Mouse (Mus musculus): ENCODE results near the gene Ccdc43. TPM values are rescaled to one million over a fixed set of nuclear protein-coding genes. Genes with fewer than 3 reads are reported as not detected.

Gene Ccdc43
- total and polyA plus RNA-seq, 2 experiments from 2014 or later = 16.6 to 28.1 TPM

DNA sequence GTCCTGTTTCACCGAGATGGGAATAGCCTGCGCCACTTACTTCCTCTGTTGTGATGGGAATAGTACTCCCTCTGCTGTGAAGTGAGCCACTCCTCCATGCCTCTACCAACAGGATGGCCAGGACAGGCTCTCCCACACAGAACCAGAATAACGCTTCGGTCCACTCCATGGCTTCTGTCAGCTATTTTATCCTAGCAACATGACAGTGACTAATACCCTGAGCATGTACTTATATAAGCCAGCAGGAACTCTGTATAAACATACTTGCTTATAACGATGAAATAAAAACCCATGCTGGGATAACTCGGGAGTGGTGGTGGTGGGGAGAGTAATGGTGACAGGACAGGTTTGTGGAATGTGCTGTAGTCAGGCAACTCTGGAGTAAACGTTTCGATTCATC, 41.7 kb downstream of the Ccdc43 start:
- no peak for TF ChIP-seq CTCF (IDR thresholded peaks at IDR 0.05; ENCODE audit: low read depth)
- no peak for ATAC-seq
- 76% methylated on average over 8 of the region's 8 CpGs for WGBS

DNA sequence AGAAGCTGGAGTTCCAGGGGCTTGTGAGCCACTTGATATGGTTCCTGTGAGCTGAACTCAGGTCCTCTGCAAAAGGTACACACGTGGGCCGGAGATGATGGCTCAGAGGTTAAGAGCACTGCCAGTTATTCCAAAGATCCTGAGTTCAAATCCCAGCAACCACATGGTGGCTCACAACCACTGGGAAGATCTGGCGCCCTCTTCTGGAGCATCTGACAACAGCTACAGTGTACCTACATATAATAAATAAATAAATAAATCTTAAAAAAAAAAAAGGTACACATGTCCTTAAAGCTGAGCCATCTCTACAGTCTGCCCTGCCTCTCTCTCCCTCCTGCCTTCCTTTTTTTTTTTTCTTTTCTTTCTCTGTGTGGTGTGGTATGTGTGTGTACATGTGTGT, 44.7 kb downstream of the Ccdc43 start:
- no peaks in the 10 kb centered on the region for H3K36me3 ChIP-seq (ENCODE audit: insufficient read depth, low read length)
- H3K27ac ChIP-seq = no peak overlapping the region
- ATAC-seq (no peak), DNase-seq (ENCODE audit: low spot score) (peak; percentile 10)
- H3K4me2 ChIP-seq (ENCODE audit: low read depth, low read length) = no peak overlapping the region
- no peak overlapping the region for H3K9ac ChIP-seq (replicated peaks; ENCODE audit: low read length)
- no peaks in the 10 kb centered on the region for H3K9me3 ChIP-seq (ENCODE audit: low read length)
- H3K27me3 ChIP-seq (ENCODE audit: insufficient read depth, low read length) = no peaks in the 10 kb centered on the region
- no peak overlapping the region for H3K4me3 ChIP-seq (ENCODE audit: low read length)
- H3K4me1 ChIP-seq (ENCODE audit: insufficient read depth, low read length) = no peaks in the 10 kb centered on the region
- WGBS = 73% methylated on average over 3 of the region's 3 CpGs
- peak; percentile 47 for TF ChIP-seq CTCF (IDR thresholded peaks at IDR 0.05; ENCODE audit: low read depth)

More for the DNA sequence above, 41.7 kb downstream of the Ccdc43 start:
- no peak for DNase-seq (ENCODE audit: low spot score)
- Histone ChIP-seq H3K4me2 (ENCODE audit: low read depth, low read length) (no peak overlapping the region), H3K27me3 (ENCODE audit: insufficient read depth, low read length) (no peaks in the 10 kb centered on the region), H3K27ac (no peak overlapping the region), H3K36me3 (ENCODE audit: insufficient read depth, low read length) (no peaks in the 10 kb centered on the region), H3K4me1 (ENCODE audit: insufficient read depth, low read length) (no peaks in the 10 kb centered on the region), H3K9ac (replicated peaks; ENCODE audit: low read length) (no peak overlapping the region), H3K9me3 (ENCODE audit: low read length) (no peaks in the 10 kb centered on the region), H3K4me3 (ENCODE audit: low read length) (no peak overlapping the region)

DNA sequence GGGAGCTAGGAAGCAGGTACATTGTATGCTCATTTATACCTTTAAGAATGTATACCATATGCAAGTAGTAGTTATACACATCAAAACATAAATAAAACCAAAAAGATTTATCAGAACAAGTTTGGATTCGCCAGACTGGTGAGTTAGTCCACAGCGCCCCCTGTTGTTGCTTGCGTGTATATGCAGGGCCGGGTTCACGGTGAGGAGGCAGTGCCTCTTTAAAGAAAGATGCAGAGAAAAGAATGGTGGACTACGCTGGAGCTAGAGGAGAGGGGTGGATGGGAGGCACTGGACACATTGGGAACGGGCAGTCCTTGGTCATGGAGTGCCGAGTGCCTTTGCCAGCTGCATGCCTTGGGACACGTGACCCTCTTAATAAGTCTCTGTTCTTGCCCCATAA, 46.2 kb downstream of the Ccdc43 start:
- Histone ChIP-seq H3K27ac (no peak overlapping the region), H3K27me3 (ENCODE audit: insufficient read depth, low read length) (no peaks in the 10 kb centered on the region), H3K9me3 (ENCODE audit: low read length) (no peaks in the 10 kb centered on the region), H3K4me3 (ENCODE audit: low read length) (no peak overlapping the region), H3K4me1 (ENCODE audit: insufficient read depth, low read length) (no peaks in the 10 kb centered on the region), H3K36me3 (ENCODE audit: insufficient read depth, low read length) (no peaks in the 10 kb centered on the region), H3K9ac (replicated peaks; ENCODE audit: low read length) (no peak overlapping the region), H3K4me2 (ENCODE audit: low read depth, low read length) (no peak overlapping the region)
- TF ChIP-seq CTCF (IDR thresholded peaks at IDR 0.05; ENCODE audit: low read depth) = peak; percentile 94
- 8% methylated on average over 9 of the region's 9 CpGs for WGBS
- 0 out of 2 replicates have a peak, but pooled peaks have one; percentile 18 for ATAC-seq
- peak; percentile 79 for DNase-seq (ENCODE audit: low spot score)

DNA sequence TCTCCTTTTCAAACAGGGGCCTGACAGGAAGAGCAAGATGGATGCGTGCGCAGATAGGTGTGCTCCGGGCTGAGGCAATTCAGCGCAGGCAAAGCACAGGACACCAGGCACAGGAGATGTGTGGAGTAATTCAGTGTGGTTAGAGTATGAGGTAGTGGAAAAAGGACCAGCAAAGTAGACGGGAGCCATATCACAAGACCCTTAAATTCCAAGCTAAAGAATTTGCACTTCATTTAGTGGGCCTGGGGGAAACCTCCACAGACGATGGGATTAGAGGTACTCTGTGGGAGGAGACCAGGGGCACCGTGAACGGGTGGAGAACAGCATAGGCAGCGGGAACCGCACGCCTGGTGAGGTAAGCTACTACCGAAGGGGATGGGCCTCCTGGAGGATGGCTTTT, 49.7 kb downstream of the Ccdc43 start:
- 69% methylated on average over 12 of the region's 12 CpGs for WGBS
- Histone ChIP-seq H3K9me3 (ENCODE audit: low read length) (no peaks in the 10 kb centered on the region), H3K36me3 (ENCODE audit: insufficient read depth, low read length) (no peaks in the 10 kb centered on the region), H3K27me3 (ENCODE audit: insufficient read depth, low read length) (no peaks in the 10 kb centered on the region), H3K9ac (replicated peaks; ENCODE audit: low read length) (no peak overlapping the region), H3K4me2 (ENCODE audit: low read depth, low read length) (no peak overlapping the region), H3K4me3 (ENCODE audit: low read length) (no peak overlapping the region), H3K27ac (no peak overlapping the region), H3K4me1 (ENCODE audit: insufficient read depth, low read length) (no peaks in the 10 kb centered on the region)
- no peak for ATAC-seq
- no peak for DNase-seq (ENCODE audit: low spot score)
- TF ChIP-seq CTCF (IDR thresholded peaks at IDR 0.05; ENCODE audit: low read depth) = no peak

DNA sequence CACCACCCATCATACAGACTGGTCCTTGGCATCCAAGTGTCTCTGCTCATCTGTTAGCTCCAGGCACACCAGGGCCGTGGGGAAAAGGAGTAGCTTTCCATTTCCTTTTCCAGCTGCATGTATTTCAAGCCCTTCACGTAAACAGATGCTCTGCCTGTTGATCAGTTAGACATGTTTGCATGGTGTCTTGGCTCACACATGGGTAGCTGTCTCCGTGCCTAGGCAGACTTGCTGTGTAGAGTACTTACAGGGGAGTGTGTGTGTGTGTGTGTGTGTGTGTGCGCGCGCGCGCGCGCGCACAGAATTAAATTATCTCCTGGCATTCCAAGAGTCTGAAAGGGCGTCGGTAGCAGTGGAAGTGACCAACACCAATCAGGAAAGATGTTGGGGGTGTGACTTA, 51.4 kb downstream of the Ccdc43 start:
- no peak for ATAC-seq
- Histone ChIP-seq H3K27me3 (ENCODE audit: insufficient read depth, low read length) (no peaks in the 10 kb centered on the region), H3K27ac (no peak overlapping the region), H3K9me3 (ENCODE audit: low read length) (no peaks in the 10 kb centered on the region), H3K36me3 (ENCODE audit: insufficient read depth, low read length) (no peaks in the 10 kb centered on the region), H3K4me1 (ENCODE audit: insufficient read depth, low read length) (no peaks in the 10 kb centered on the region), H3K4me2 (ENCODE audit: low read depth, low read length) (no peak overlapping the region), H3K4me3 (ENCODE audit: low read length) (no peak overlapping the region), H3K9ac (replicated peaks; ENCODE audit: low read length) (no peak overlapping the region)
- DNase-seq (ENCODE audit: low spot score) = no peak
- WGBS = 85% methylated on average over 13 of the region's 13 CpGs
- TF ChIP-seq CTCF (IDR thresholded peaks at IDR 0.05; ENCODE audit: low read depth) = no peak

DNA sequence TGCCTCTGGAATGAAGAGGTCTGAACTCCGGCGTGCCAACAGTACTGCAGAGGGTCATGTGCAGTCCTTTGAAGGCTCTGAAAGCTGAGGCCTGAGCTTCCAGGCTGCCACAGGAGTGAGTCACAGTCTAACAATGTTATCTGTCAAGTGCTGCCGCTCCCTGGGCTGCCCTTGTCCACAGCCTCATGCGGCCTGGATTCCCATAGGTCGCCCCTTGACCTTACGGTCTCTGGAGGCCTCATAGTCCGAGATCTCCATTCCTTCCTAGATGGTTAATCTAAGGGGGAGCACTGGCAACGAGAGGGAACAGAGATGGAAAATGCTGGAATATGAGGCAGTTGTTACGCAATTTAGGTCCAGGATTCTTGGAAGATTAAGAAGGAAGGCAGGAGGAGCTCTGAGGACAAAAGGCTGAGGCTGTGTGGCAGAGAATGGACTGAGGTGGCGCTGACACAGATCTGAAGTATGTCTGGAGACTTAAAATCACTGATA, 53.6 kb downstream of the Ccdc43 start:
- Histone ChIP-seq H3K9me3 (ENCODE audit: low read length) (no peaks in the 10 kb centered on the region), H3K4me1 (ENCODE audit: insufficient read depth, low read length) (no peaks in the 10 kb centered on the region), H3K9ac (replicated peaks; ENCODE audit: low read length) (no peak overlapping the region), H3K4me2 (ENCODE audit: low read depth, low read length) (no peak overlapping the region), H3K27ac (no peak overlapping the region), H3K36me3 (ENCODE audit: insufficient read depth, low read length) (no peaks in the 10 kb centered on the region), H3K27me3 (ENCODE audit: insufficient read depth, low read length) (no peaks in the 10 kb centered on the region), H3K4me3 (ENCODE audit: low read length) (no peak overlapping the region)
- ATAC-seq = no peak
- 53% methylated on average over 10 of the region's 10 CpGs for WGBS
- DNase-seq (ENCODE audit: low spot score) = no peak
- TF ChIP-seq CTCF (IDR thresholded peaks at IDR 0.05; ENCODE audit: low read depth) = 0 out of 2 replicates have a peak, but pooled peaks have one; percentile 6

DNA sequence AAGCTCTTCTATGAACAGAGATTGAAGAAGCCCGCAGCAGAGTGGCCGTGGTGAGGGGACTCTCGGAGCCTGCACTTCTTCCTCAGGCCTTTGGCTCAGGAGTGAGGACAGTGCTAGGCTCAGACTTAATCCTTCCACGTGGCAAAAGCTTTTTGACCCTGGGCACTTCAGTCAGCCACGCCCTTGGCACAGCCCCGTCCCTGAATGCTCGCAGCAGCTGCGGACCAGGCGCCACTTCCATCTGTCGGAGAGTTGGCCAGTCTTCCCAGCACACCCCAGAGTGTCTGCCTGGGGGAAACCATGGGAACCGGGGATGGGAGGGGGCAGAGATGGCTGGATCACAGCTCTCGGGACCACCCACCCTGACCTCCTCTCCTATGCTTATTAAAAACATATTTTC, 60.7 kb downstream of the Ccdc43 start:
- ATAC-seq (peak; percentile 84), DNase-seq (ENCODE audit: low spot score) (peak; percentile 76)
- Histone ChIP-seq H3K4me3 (ENCODE audit: low read length) (no peak overlapping the region), H3K4me1 (ENCODE audit: insufficient read depth, low read length) (0 out of 2 replicates have a peak, but pooled peaks cover 2% of the 10 kb centered on the region), H3K9me3 (ENCODE audit: low read length) (no peaks in the 10 kb centered on the region), H3K9ac (replicated peaks; ENCODE audit: low read length) (no peak overlapping the region), H3K27me3 (ENCODE audit: insufficient read depth, low read length) (no peaks in the 10 kb centered on the region), H3K27ac (no peak overlapping the region), H3K36me3 (ENCODE audit: insufficient read depth, low read length) (no peaks in the 10 kb centered on the region), H3K4me2 (ENCODE audit: low read depth, low read length) (no peak overlapping the region)
- TF ChIP-seq CTCF (IDR thresholded peaks at IDR 0.05; ENCODE audit: low read depth) = no peak
- 22% methylated on average over 12 of the region's 12 CpGs for WGBS

Small RNA genes lying within 50 kb of the gene (microRNA-seq; reads per million reads assigned to microRNA genes)
- gene Gm22920 = 0 reads per million in 2 experiments

Other genes starting within 250 kb of the Ccdc43 start
- gene Itga2b, start 227.7 kb downstream of the Ccdc43 start, total RNA-seq (2014; rRNA removed) = 3.5 and 5.6 TPM in 2 replicates
- gene Itga2b, start 227.7 kb downstream of the Ccdc43 start, polyA plus RNA-seq (2015; fragmentation: Nextera tagmentation; extraction: Ambion mirVana) = 13.7 and 14.2 TPM in 2 replicates
- 21.0 and 21.3 TPM in 2 replicates for gene Gpatch8, start 141.4 kb downstream of the Ccdc43 start, total RNA-seq (2014; rRNA removed)
- gene Gpatch8, start 141.4 kb downstream of the Ccdc43 start, polyA plus RNA-seq (2015; fragmentation: Nextera tagmentation; extraction: Ambion mirVana) = 48.9 and 50.6 TPM in 2 replicates
- 2.0 TPM in 1 of 2 replicates, not detected in the other for gene Gm11627, start 118.3 kb downstream of the Ccdc43 start, total RNA-seq (2014; rRNA removed)
- 5.2 TPM in 2 replicates for gene Gm11627, start 118.3 kb downstream of the Ccdc43 start, polyA plus RNA-seq (2015; fragmentation: Nextera tagmentation; extraction: Ambion mirVana)
- gene Fzd2, start 93.4 kb downstream of the Ccdc43 start, total RNA-seq (2014; rRNA removed) = 31.7 and 34.5 TPM in 2 replicates
- gene Fzd2, start 93.4 kb downstream of the Ccdc43 start, polyA plus RNA-seq (2015; fragmentation: Nextera tagmentation; extraction: Ambion mirVana) = 6.0 and 6.5 TPM in 2 replicates
- 0.65 TPM in 1 of 2 replicates, not detected in the other for gene Meioc, start 34.1 kb downstream of the Ccdc43 start, total RNA-seq (2014; rRNA removed)
- gene Meioc, start 34.1 kb downstream of the Ccdc43 start, polyA plus RNA-seq (2015; fragmentation: Nextera tagmentation; extraction: Ambion mirVana) = 0.24 and 0.32 TPM in 2 replicates
- 33.1 and 34.5 TPM in 2 replicates for gene Adam11, start 63.7 kb upstream of the Ccdc43 start, total RNA-seq (2014; rRNA removed)
- gene Adam11, start 63.7 kb upstream of the Ccdc43 start, polyA plus RNA-seq (2015; fragmentation: Nextera tagmentation; extraction: Ambion mirVana) = 17.2 and 17.8 TPM in 2 replicates
- 13.2 and 18.0 TPM in 2 replicates for gene Gjc1, start 121.9 kb upstream of the Ccdc43 start, total RNA-seq (2014; rRNA removed)
- 21.3 and 24.1 TPM in 2 replicates for gene Gjc1, start 121.9 kb upstream of the Ccdc43 start, polyA plus RNA-seq (2015; fragmentation: Nextera tagmentation; extraction: Ambion mirVana)
- 12.4 and 15.8 TPM in 2 replicates for gene Higd1b, start 138.1 kb upstream of the Ccdc43 start, total RNA-seq (2014; rRNA removed)
- gene Higd1b, start 138.1 kb upstream of the Ccdc43 start, polyA plus RNA-seq (2015; fragmentation: Nextera tagmentation; extraction: Ambion mirVana) = 14.5 and 15.0 TPM in 2 replicates
- 63.8 and 70.8 TPM in 2 replicates for gene Eftud2, start 183.2 kb upstream of the Ccdc43 start, total RNA-seq (2014; rRNA removed)
- 104 and 106 TPM in 2 replicates for gene Eftud2, start 183.2 kb upstream of the Ccdc43 start, polyA plus RNA-seq (2015; fragmentation: Nextera tagmentation; extraction: Ambion mirVana)
- gene Ccdc103, start 183.4 kb upstream of the Ccdc43 start, total RNA-seq (2014; rRNA removed) = 0.25 and 0.31 TPM in 2 replicates
- 2.2 and 2.4 TPM in 2 replicates for gene Ccdc103, start 183.4 kb upstream of the Ccdc43 start, polyA plus RNA-seq (2015; fragmentation: Nextera tagmentation; extraction: Ambion mirVana)
- gene Fam187a, start 187.4 kb upstream of the Ccdc43 start, total RNA-seq (2014; rRNA removed) = not detected in 2 replicates
- not detected in 2 replicates for gene Fam187a, start 187.4 kb upstream of the Ccdc43 start, polyA plus RNA-seq (2015; fragmentation: Nextera tagmentation; extraction: Ambion mirVana)
- 79.1 and 105 TPM in 2 replicates for gene Gfap, start 203.1 kb upstream of the Ccdc43 start, total RNA-seq (2014; rRNA removed)
- 74.4 and 89.2 TPM in 2 replicates for gene Gfap, start 203.1 kb upstream of the Ccdc43 start, polyA plus RNA-seq (2015; fragmentation: Nextera tagmentation; extraction: Ambion mirVana)
- gene Kif18b, start 227.3 kb upstream of the Ccdc43 start, total RNA-seq (2014; rRNA removed) = 9.2 and 11.7 TPM in 2 replicates
- gene Kif18b, start 227.3 kb upstream of the Ccdc43 start, polyA plus RNA-seq (2015; fragmentation: Nextera tagmentation; extraction: Ambion mirVana) = 1.9 and 2.1 TPM in 2 replicates
- 61.0 and 65.6 TPM in 2 replicates for gene C1ql1, start 248.9 kb upstream of the Ccdc43 start, total RNA-seq (2014; rRNA removed)
- gene C1ql1, start 248.9 kb upstream of the Ccdc43 start, polyA plus RNA-seq (2015; fragmentation: Nextera tagmentation; extraction: Ambion mirVana) = 16.9 and 18.9 TPM in 2 replicates